Mouse (Mus musculus) CH12.LX (cell line): ENCODE measurements at regions not wholly inside any gene's neighbourhood (a gene's known extent, or its start where the extent isn't known, plus 50 kb on each side); places are given as distances from the start of the nearest gene placed in this dataset.

ENCODE experiments used
- DNase-seq: peaks from one replicate; pipeline ENCODE4 v3.0.0-alpha.2; 2013; ENCODE audit errors: extremely low read depth
- H3K27ac ChIP-seq: 2 replicates; pipeline ENCODE4 v1.5.1; 2012; ENCODE audit warnings: low read depth, mild to moderate bottlenecking, control low read depth, moderate library complexity; ENCODE audit not compliant: insufficient read depth
- H3K27me3 ChIP-seq: replicated peaks from 2 replicates; pipeline ENCODE3; 2012; ENCODE audit warnings: inconsistent platforms
- H3K36me3 ChIP-seq, 2 experiments: replicated peaks in 1 of 2; 2 replicates each; pipeline versions ENCODE3 to v1.6.1; 2012; ENCODE audit warnings: inconsistent platforms in 1 of 2, low read length in 1 of 2, mild to moderate bottlenecking in 1 of 2, mixed read lengths in 1 of 2, moderate library complexity in 1 of 2; ENCODE audit not compliant: control insufficient read depth in 1 of 2, insufficient read depth in 1 of 2
- H3K4me1 ChIP-seq, 2 experiments: 2 replicates each; pipeline ENCODE4 v1.6.1; 2012; ENCODE audit warnings: inconsistent platforms in 1 of 2, moderate library complexity in 1 of 2; ENCODE audit not compliant: insufficient read depth in 2 of 2, control insufficient read depth in 1 of 2
- H3K4me2 ChIP-seq: 2 replicates; pipeline ENCODE4 v1.6.1; 2012; ENCODE audit warnings: low read depth, mild to moderate bottlenecking, control low read depth; ENCODE audit not compliant: poor library complexity, insufficient read depth, severe bottlenecking
- H3K4me3 ChIP-seq, 3 experiments: fragments of 150-350 bp in 1 of 3; sonication (generic) in 1 of 3; replicated peaks in 1 of 3; 2 replicates each; pipeline versions ENCODE3 to v1.5.1; 2011 to 2012; ENCODE audit warnings: low read depth in 2 of 3, low read length in 2 of 3, mild to moderate bottlenecking in 2 of 3, moderate library complexity in 2 of 3, control low read depth in 1 of 3, improper control_type of control experiment in 1 of 3, inconsistent platforms in 1 of 3, mixed read lengths in 1 of 3; ENCODE audit not compliant: poor library complexity in 1 of 3
- H3K79me2 ChIP-seq: replicated peaks from 2 replicates; pipeline ENCODE4 v1.6.1; 2012; ENCODE audit warnings: mild to moderate bottlenecking, moderate library complexity; ENCODE audit not compliant: control insufficient read depth, poor library complexity, insufficient read depth, severe bottlenecking; ENCODE audit errors: extremely low read depth
- H3K9ac ChIP-seq: 2 replicates; pipeline ENCODE4 v1.6.1; 2012; ENCODE audit warnings: low read depth, mild to moderate bottlenecking, control low read depth, moderate library complexity; ENCODE audit not compliant: insufficient read depth
- H3K9me3 ChIP-seq: replicated peaks from 2 replicates; pipeline ENCODE3; 2012; ENCODE audit warnings: low read length, inconsistent platforms, mixed read lengths
- BHLHE40 ChIP-seq: IDR thresholded peaks from 2 replicates; pipeline ENCODE4 v1.6.1; 2011; ENCODE audit warnings: mild to moderate bottlenecking, low read depth, low read length, improper control_type of control experiment
- CHD1 ChIP-seq: IDR thresholded peaks from 2 replicates; pipeline ENCODE4 v1.6.1; 2012; ENCODE audit warnings: low read depth, low read length, improper control_type of control experiment, inconsistent platforms
- E2F4 ChIP-seq: IDR thresholded peaks from 2 replicates; pipeline ENCODE4 v1.6.1; 2011; ENCODE audit warnings: low read depth, low read length, improper control_type of control experiment; ENCODE audit not compliant: insufficient replicate concordance
- ETS1 ChIP-seq: conservative IDR thresholded peaks from 2 replicates; pipeline ENCODE4 v1.6.1; 2012; ENCODE audit warnings: low read depth, mild to moderate bottlenecking, inconsistent platforms, low read length, improper control_type of control experiment, moderate library complexity
- HCFC1 ChIP-seq: IDR thresholded peaks from 2 replicates; pipeline ENCODE4 v1.6.1; 2012; ENCODE audit warnings: low read depth, mild to moderate bottlenecking, inconsistent platforms, low read length, improper control_type of control experiment
- JUN ChIP-seq: IDR thresholded peaks from 2 replicates; pipeline ENCODE4 v1.6.1; 2011; ENCODE audit warnings: low read depth, mild to moderate bottlenecking, low read length, improper control_type of control experiment, moderate library complexity; ENCODE audit not compliant: insufficient read depth
- JUND ChIP-seq: conservative IDR thresholded peaks from 2 replicates; pipeline ENCODE4 v1.6.1; 2011; ENCODE audit warnings: low read depth, low read length, improper control_type of control experiment
- MAFK ChIP-seq: IDR thresholded peaks from 2 replicates; pipeline ENCODE4 v1.6.1; 2011; ENCODE audit warnings: low read length, improper control_type of control experiment; ENCODE audit not compliant: insufficient replicate concordance
- MAX ChIP-seq: IDR thresholded peaks from 2 replicates; pipeline ENCODE4 v1.6.1; 2011; ENCODE audit warnings: low read length, improper control_type of control experiment
- MAZ ChIP-seq: IDR thresholded peaks from 2 replicates; pipeline ENCODE4 v1.6.1; 2012; ENCODE audit warnings: low read depth, mild to moderate bottlenecking, inconsistent platforms, low read length, improper control_type of control experiment, moderate library complexity
- MEF2A ChIP-seq: IDR thresholded peaks from 2 replicates; pipeline ENCODE4 v1.6.1; 2014; ENCODE audit warnings: low read depth, mild to moderate bottlenecking, inconsistent platforms, low read length, improper control_type of control experiment, borderline replicate concordance
- MYC ChIP-seq: IDR thresholded peaks from 2 replicates; pipeline ENCODE4 v1.6.1; 2011; ENCODE audit warnings: low read depth, mild to moderate bottlenecking, improper control_type of control experiment, low read length
- NELFE ChIP-seq: IDR thresholded peaks from 2 replicates; pipeline ENCODE4 v1.6.1; 2011; ENCODE audit warnings: low read depth, low read length, improper control_type of control experiment
- PAX5 ChIP-seq: IDR thresholded peaks from 2 replicates; pipeline ENCODE4 v1.6.1; 2012; ENCODE audit warnings: low read length, inconsistent platforms, mixed read lengths
- POLR2A ChIP-seq: IDR thresholded peaks from 2 replicates; pipeline ENCODE4 v1.6.1; 2011; ENCODE audit warnings: low read depth, mild to moderate bottlenecking, improper control_type of control experiment, low read length
- RAD21 ChIP-seq: IDR thresholded peaks from 2 replicates; pipeline ENCODE4 v1.6.1; 2011; ENCODE audit warnings: low read depth, mild to moderate bottlenecking, low read length, improper control_type of control experiment, moderate library complexity
- RCOR1 ChIP-seq: conservative IDR thresholded peaks from 2 replicates; pipeline ENCODE4 v1.6.1; 2012; ENCODE audit warnings: low read depth, mild to moderate bottlenecking, inconsistent platforms, low read length, improper control_type of control experiment
- SIN3A ChIP-seq: IDR thresholded peaks from 2 replicates; pipeline ENCODE4 v1.6.1; 2012; ENCODE audit warnings: low read length, improper control_type of control experiment, inconsistent platforms
- SMC3 ChIP-seq: IDR thresholded peaks from 2 replicates; pipeline ENCODE4 v1.6.1; 2011; ENCODE audit warnings: low read depth, low read length, improper control_type of control experiment
- TBP ChIP-seq: conservative IDR thresholded peaks from 2 replicates; pipeline ENCODE4 v1.6.1; 2011; ENCODE audit warnings: low read depth, low read length, improper control_type of control experiment
- TCF12 ChIP-seq: IDR thresholded peaks from 2 replicates; pipeline ENCODE4 v1.6.1; 2014; ENCODE audit warnings: low read depth, mild to moderate bottlenecking, inconsistent platforms, low read length, improper control_type of control experiment
- UBTF ChIP-seq: IDR thresholded peaks from 2 replicates; pipeline ENCODE4 v1.6.1; 2012; ENCODE audit warnings: low read depth, mild to moderate bottlenecking, inconsistent platforms, low read length, improper control_type of control experiment, moderate library complexity
- USF1 ChIP-seq: IDR thresholded peaks from 2 replicates; pipeline ENCODE4 v1.6.1; 2014; ENCODE audit warnings: low read depth, mild to moderate bottlenecking, inconsistent platforms, low read length, improper control_type of control experiment
- USF2 ChIP-seq: conservative IDR thresholded peaks from 2 replicates; pipeline ENCODE4 v1.6.1; 2011; ENCODE audit warnings: low read depth, low read length, improper control_type of control experiment
- ZC3H11A ChIP-seq: IDR thresholded peaks from 2 replicates; pipeline ENCODE4 v1.6.1; 2012; ENCODE audit warnings: low read depth, mild to moderate bottlenecking, inconsistent platforms, low read length, improper control_type of control experiment
- ZKSCAN1 ChIP-seq: IDR thresholded peaks from 2 replicates; pipeline ENCODE4 v1.6.1; 2012; ENCODE audit warnings: low read depth, inconsistent platforms, low read length, improper control_type of control experiment, borderline replicate concordance
- ZMIZ1 ChIP-seq: IDR thresholded peaks from 2 replicates; pipeline ENCODE4 v1.6.1; 2012; ENCODE audit warnings: low read depth, mild to moderate bottlenecking, inconsistent platforms, low read length, improper control_type of control experiment
- dilution Hi-C: fragments of 300-500 bp; cut with MboI; formaldehyde crosslinking; loops from 2 replicates; pipeline ENCODE4 v1.14.3; 2020; ENCODE audit warnings: low sequenced_read_pairs; ENCODE audit not compliant: extremely low pct_unique_long_range_greater_than_20kb, extremely low pct_ligation_motif_present
- in situ Hi-C: fragments of 300-500 bp; cut with MboI; formaldehyde crosslinking; loops from 3 replicates; pipeline ENCODE4 v1.14.3; 2019; ENCODE audit warnings: low sequenced_read_pairs, low pct_ligation_motif_present, low pct_unique_long_range_greater_than_20kb, mixed read lengths

GRCm38 (mm10) chr3:81752955-81753354 lies 179.4 kb upstream of the Ctso start:
- peaks cover 0 to 8% of the 10 kb centered on the region in 2 experiments; a peak in 1 of 4 replicates for H3K4me1 ChIP-seq
- in situ Hi-C loops, result no loop called here
- no peak overlapping the region for H3K4me2 ChIP-seq
- H3K4me3 ChIP-seq, result no peak overlapping the region
- dilution Hi-C loops, result no loop called here
- H3K36me3 ChIP-seq, result no peaks in the 10 kb centered on the region
- H3K79me2 ChIP-seq, result no peaks in the 10 kb centered on the region
- no peaks in the 10 kb centered on the region for H3K9me3 ChIP-seq
- no peak overlapping the region for H3K27ac ChIP-seq
- no peak for DNase-seq
- no peak for TF ChIP-seq POLR2A
- TF ChIP-seq USF1, result no peak
- no peak for TF ChIP-seq RCOR1
- no peak for TF ChIP-seq CHD1
- TF ChIP-seq TBP, result no peak
- TF ChIP-seq MEF2A, result no peak
- TF ChIP-seq MAFK, result no peak
- no peak for TF ChIP-seq ZKSCAN1
- TF ChIP-seq SMC3, result no peak
- TF ChIP-seq JUND, result no peak
- no peak for TF ChIP-seq JUN
- no peak for TF ChIP-seq E2F4
- no peak for TF ChIP-seq UBTF
- H3K27me3 ChIP-seq, result no peaks in the 10 kb centered on the region
- H3K9ac ChIP-seq, result no peak overlapping the region

- dilution Hi-C loops, result no loop called here
- in situ Hi-C loops, result no loop called here
- H3K27ac ChIP-seq, result no peak overlapping the region
Measured at GRCm38 (mm10) chr3:81760383-81760782, 172.0 kb upstream of the Ctso start.

DNA sequence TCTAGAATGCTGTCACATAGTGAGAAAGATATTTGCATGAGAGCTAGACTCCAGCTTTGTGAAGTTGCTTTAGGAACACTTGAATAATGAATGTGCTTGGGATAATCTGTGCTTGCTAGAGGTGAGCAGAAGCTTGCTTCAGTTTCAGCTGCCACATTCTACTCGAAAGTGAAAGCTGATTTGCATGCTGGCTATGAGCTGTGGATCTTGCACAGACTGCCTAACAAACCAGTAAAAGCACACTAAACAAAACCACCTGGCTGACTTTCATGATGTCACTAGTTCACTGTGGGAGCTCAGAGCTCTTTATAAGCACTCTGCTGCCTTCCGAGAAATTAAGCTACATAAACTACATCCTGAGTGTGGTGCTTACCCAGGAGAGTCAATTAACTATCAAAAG lies 171.5 kb upstream of the Ctso start:
- Histone ChIP-seq H3K36me3 (no peaks in the 10 kb centered on the region), H3K9me3 (no peaks in the 10 kb centered on the region), H3K9ac (no peak overlapping the region), H3K27ac (no peak overlapping the region), H3K79me2 (no peaks in the 10 kb centered on the region), H3K4me2 (peak overlapping the region; percentile 70; the same call in 1 of the 2 replicates), H3K27me3 (no peaks in the 10 kb centered on the region), H3K4me1 (peaks cover 10 to 33% of the 10 kb centered on the region in 2 experiments), H3K4me3 (peak overlapping the region in 1 of 3 experiments; percentile 17)
- DNase-seq, result peak; percentile 92
- in situ Hi-C loops, result no loop called here
- dilution Hi-C loops, result no loop called here
- peak; percentile 98 for TF ChIP-seq ETS1
- 0 out of 2 replicates have a peak, but pooled peaks have one; percentile 13 for TF ChIP-seq HCFC1
- no peak for TF ChIP-seq SMC3
- peak; percentile 90 for TF ChIP-seq TCF12
- TF ChIP-seq MAZ, result no peak
- TF ChIP-seq MYC, result peak; percentile 87
- TF ChIP-seq BHLHE40, result peak; percentile 87
- TF ChIP-seq MAX, result peak; percentile 77
- TF ChIP-seq RAD21, result peak; percentile 14
- peak; percentile 81 for TF ChIP-seq MAFK
- peak; percentile 65; the same call in 1 of the 2 replicates for TF ChIP-seq SIN3A
- TF ChIP-seq UBTF, result no peak
- no peak for TF ChIP-seq NELFE
- no peak for TF ChIP-seq PAX5
- no peak for TF ChIP-seq ZC3H11A
- TF ChIP-seq MEF2A, result peak; percentile 91
- TF ChIP-seq ZMIZ1, result no peak

More at GRCm38 (mm10) chr3:81760383-81760782, 172.0 kb upstream of the Ctso start:
- Histone ChIP-seq H3K4me3 (peak overlapping the region in 1 of 3 experiments; percentile 28), H3K36me3 (no peaks in the 10 kb centered on the region), H3K9me3 (no peaks in the 10 kb centered on the region), H3K79me2 (no peaks in the 10 kb centered on the region), H3K9ac (no peak overlapping the region), H3K27me3 (no peaks in the 10 kb centered on the region), H3K4me1 (peaks cover 10 to 33% of the 10 kb centered on the region in 2 experiments), H3K4me2 (peak overlapping the region; percentile 1)
- TF ChIP-seq MEF2A (no peak), USF2 (0 out of 2 replicates have a peak, but pooled peaks have one; percentile 24)
- peak; percentile 11 for DNase-seq
